Mouse (Mus musculus) kidney, embryonic 15.5 days (tissue): ENCODE data around the gene Pcdh18. TPM values are rescaled to one million over a fixed set of nuclear protein-coding genes. Genes with fewer than 3 reads are reported as not detected.

Experiments
- ATAC-seq: fragments of 200-750 bp; cut with Nextera tagmentation; replicated peaks from 2 replicates; pipeline ENCODE4 v1.8.0; 2017; ENCODE audit warnings: moderate TSS enrichment; ENCODE audit not compliant: low FRiP score
- H3K27ac ChIP-seq: fragments of 300-500 bp; sonication (generic); 2 replicates; pipeline ENCODE4 v1.5.1; 2015; ENCODE audit warnings: mild to moderate bottlenecking, inconsistent platforms
- H3K27me3 ChIP-seq: fragments of 300-500 bp; sonication (generic); 2 replicates; pipeline ENCODE4 v1.6.1; 2015; ENCODE audit warnings: inconsistent platforms
- H3K36me3 ChIP-seq: fragments of 300-500 bp; sonication (generic); 2 replicates; pipeline ENCODE4 v1.6.1; 2015; ENCODE audit warnings: inconsistent platforms
- H3K4me1 ChIP-seq: fragments of 300-500 bp; sonication (generic); 2 replicates; pipeline ENCODE4 v1.6.1; 2015; ENCODE audit warnings: inconsistent platforms
- H3K4me2 ChIP-seq: fragments of 300-500 bp; sonication (generic); 2 replicates; pipeline ENCODE4 v1.6.1; 2015; ENCODE audit warnings: moderate library complexity, mild to moderate bottlenecking, inconsistent platforms
- H3K4me3 ChIP-seq: fragments of 300-500 bp; sonication (generic); replicated peaks from 2 replicates; pipeline ENCODE4 v1.5.1; 2015; ENCODE audit warnings: mild to moderate bottlenecking, inconsistent platforms
- H3K9ac ChIP-seq: fragments of 300-500 bp; sonication (generic); 2 replicates; pipeline ENCODE4 v1.6.1; 2015; ENCODE audit warnings: mild to moderate bottlenecking, inconsistent platforms
- H3K9me3 ChIP-seq: fragments of 300-500 bp; sonication (generic); replicated peaks from 2 replicates; pipeline ENCODE4 v1.6.1; 2016; ENCODE audit warnings: inconsistent platforms
- WGBS: fragments of 180-500 bp; shearing (Covaris S2); methylation state at CpG from one replicate; pipeline ENCODE4 v1.1.7; 2015; ENCODE audit warnings: mixed read lengths; 5-methylcytosine and 5-hydroxymethylcytosine counted together
- polyA plus RNA-seq: library from polyadenylated mRNA; unstranded; fragments of >200 nt; fragmentation: Nextera tagmentation; extraction: Ambion mirVana; gene quantifications from 2 replicates; pipeline ENCODE4 v1.2.1, GENCODE M21; 2015

Gene Pcdh18
- 46.9 and 48.0 TPM in 2 replicates for polyA plus RNA-seq

DNA sequence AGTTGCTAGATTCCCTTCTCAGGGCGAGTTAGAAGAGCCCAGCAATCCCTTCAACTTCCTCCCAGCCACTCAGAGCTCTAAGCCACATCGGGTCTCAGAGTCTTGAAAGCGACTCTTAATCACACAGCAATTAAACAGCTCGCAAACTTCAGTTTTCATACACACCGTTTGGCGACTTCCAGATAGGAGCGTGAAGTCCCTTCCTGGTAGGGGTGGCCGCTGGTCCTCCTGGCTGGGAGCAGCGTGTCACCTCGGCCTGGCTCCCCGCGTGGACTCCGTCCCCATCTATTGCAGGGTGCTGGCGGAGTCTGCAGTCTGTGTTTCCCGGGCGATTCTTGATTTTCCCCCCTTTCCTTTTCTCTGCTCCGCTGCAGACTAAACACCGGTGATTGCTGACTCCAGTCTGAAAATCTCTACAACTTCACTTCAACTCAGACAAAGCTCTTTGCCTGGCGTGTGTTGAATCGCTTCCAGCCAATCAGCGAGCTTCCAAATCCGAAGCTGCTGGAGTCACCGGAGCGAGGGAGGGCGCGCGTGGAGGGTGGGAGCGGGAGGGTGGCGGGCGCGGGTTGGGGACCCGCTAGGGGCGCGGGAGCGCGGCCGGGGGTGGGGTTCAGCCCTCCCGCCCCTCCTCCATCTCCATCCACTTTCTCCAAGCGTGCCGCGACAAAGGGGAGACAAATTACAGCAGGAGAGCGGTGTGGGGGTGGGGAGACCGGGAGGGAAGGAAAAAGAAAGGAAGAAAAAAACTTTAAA lies at the start of gene Pcdh18:
Gene Pcdh18 (minus strand): TSS at position 456 of the 756 bp plus-strand sequence.
- peak; percentile 96 for ATAC-seq
- peak within 1 kb of the TSS; percentile 65 for H3K4me3 ChIP-seq
- 1% methylated on average over 43 of the region's 43 CpGs for WGBS

DNA sequence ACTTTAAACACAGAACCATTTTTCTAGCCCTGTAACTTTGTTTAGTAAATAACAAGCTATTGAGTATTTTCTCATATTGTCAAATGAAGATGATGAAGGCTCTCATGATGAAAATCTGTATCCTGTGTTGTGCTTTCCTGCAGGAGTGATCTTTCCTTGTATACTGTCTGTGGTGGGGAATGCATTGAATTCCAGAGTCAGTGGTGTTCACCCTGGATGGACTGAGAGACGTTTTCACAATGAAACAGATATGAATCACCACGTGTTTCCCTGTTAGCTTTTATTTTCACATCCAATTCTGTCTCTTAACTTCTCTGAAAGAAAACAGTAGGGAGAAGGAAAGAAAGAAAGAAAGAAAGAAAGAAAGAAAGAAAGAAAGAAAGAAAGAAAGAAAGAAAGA lies 49.7 kb upstream of the Pcdh18 start:
- Histone ChIP-seq H3K27ac (no peak overlapping the region), H3K36me3 (no peaks in the 10 kb centered on the region), H3K4me1 (peaks cover 7% of the 10 kb centered on the region), H3K4me2 (no peak overlapping the region), H3K4me3 (no peak overlapping the region), H3K27me3 (no peaks in the 10 kb centered on the region), H3K9me3 (no peaks in the 10 kb centered on the region), H3K9ac (no peak overlapping the region)
- no peak for ATAC-seq
- WGBS: 50% methylated on average over 2 of the region's 2 CpGs

More for the DNA sequence above, at the start of gene Pcdh18:
- H3K9ac ChIP-seq: peak within 1 kb of the TSS; percentile 69
- H3K27me3 ChIP-seq: no peaks in the 10 kb centered on the region
- H3K4me1 ChIP-seq: peaks cover 14% of the 10 kb centered on the region; the same call in 1 of the 2 replicates
- peaks cover 28% of the 10 kb centered on the region for H3K36me3 ChIP-seq
- H3K9me3 ChIP-seq: no peaks in the 10 kb centered on the region
- peak within 1 kb of the TSS; percentile 95 for H3K27ac ChIP-seq
- peak within 1 kb of the TSS; percentile 74 for H3K4me2 ChIP-seq

DNA sequence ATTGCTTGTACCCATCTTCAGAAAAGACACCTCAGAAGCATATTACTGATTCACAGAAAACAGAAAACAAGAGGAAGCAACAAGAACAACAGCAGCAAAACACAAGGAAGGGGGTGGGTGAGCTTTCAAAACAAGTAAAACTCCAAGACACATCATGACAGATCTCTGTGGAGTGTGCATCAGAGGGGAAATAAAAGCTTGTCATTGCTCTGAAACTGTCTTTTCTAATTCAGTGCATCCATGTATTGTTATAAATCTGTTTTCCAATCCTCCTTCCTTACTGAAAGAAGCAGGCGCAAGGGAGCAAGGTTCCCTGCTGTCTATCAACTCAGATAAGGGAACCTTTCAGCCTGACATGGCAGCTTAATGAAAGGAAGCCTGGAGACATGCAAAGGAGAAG lies 48.4 kb upstream of the Pcdh18 start:
- Histone ChIP-seq H3K9me3 (no peaks in the 10 kb centered on the region), H3K27me3 (no peaks in the 10 kb centered on the region), H3K4me2 (no peak overlapping the region), H3K9ac (no peak overlapping the region), H3K4me3 (no peak overlapping the region), H3K4me1 (peaks cover 7% of the 10 kb centered on the region), H3K27ac (no peak overlapping the region), H3K36me3 (no peaks in the 10 kb centered on the region)
- ATAC-seq: no peak
- 96% methylated on average over 1 of the region's 1 CpGs for WGBS

DNA sequence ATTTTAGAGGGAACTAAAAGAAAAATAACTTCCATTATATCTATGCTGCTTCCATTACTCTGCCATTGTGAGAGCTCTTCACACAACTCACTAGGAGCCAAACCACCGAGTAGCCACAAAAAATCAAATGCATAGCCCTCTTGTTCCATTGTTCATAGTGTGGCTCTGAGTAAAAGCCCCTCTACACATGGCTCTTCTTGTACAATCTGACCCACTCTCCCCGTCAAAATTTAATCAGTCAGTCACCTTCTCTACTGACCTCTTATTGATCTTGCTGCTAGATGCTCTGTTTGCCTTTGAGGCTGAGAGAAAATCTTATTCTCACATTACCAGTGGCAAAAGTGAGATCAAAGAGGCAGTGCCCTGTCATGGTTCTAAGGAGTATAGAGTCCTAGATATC lies 31.2 kb upstream of the Pcdh18 start:
- H3K9me3 ChIP-seq: no peaks in the 10 kb centered on the region
- no peak overlapping the region for H3K27ac ChIP-seq
- H3K4me2 ChIP-seq: no peak overlapping the region
- no peak overlapping the region for H3K9ac ChIP-seq
- 69% methylated on average over 2 of the region's 2 CpGs for WGBS
- no peaks in the 10 kb centered on the region for H3K27me3 ChIP-seq
- no peak overlapping the region for H3K4me3 ChIP-seq
- no peak for ATAC-seq
- H3K4me1 ChIP-seq: no peaks in the 10 kb centered on the region
- no peaks in the 10 kb centered on the region for H3K36me3 ChIP-seq

GRCm38 (mm10) chr3:49787719-49788118 lies 30.6 kb upstream of the Pcdh18 start:
- no peak for ATAC-seq
- H3K9me3 ChIP-seq: no peaks in the 10 kb centered on the region
- no peak overlapping the region for H3K4me3 ChIP-seq
- H3K9ac ChIP-seq: no peak overlapping the region
- WGBS: 84% methylated on average over 4 of the region's 4 CpGs
- H3K4me2 ChIP-seq: no peak overlapping the region
- no peaks in the 10 kb centered on the region for H3K27me3 ChIP-seq
- no peaks in the 10 kb centered on the region for H3K4me1 ChIP-seq
- no peak overlapping the region for H3K27ac ChIP-seq
- no peaks in the 10 kb centered on the region for H3K36me3 ChIP-seq

GRCm38 (mm10) chr3:49768992-49769738 lies 12.0 kb upstream of the Pcdh18 start:
- Histone ChIP-seq H3K4me2 (no peak overlapping the region), H3K9me3 (no peaks in the 10 kb centered on the region), H3K27me3 (no peaks in the 10 kb centered on the region), H3K4me1 (no peaks in the 10 kb centered on the region), H3K27ac (no peak overlapping the region), H3K9ac (no peak overlapping the region), H3K36me3 (no peaks in the 10 kb centered on the region), H3K4me3 (no peak overlapping the region)
- no peak for ATAC-seq
- WGBS: 41% methylated on average over 3 of the region's 3 CpGs

GRCm38 (mm10) chr3:49762711-49763110 lies 5.6 kb upstream of the Pcdh18 start:
- Histone ChIP-seq H3K36me3 (no peaks in the 10 kb centered on the region), H3K9me3 (no peaks in the 10 kb centered on the region), H3K9ac (no peak overlapping the region), H3K4me3 (no peak overlapping the region), H3K27me3 (no peaks in the 10 kb centered on the region), H3K4me2 (no peak overlapping the region), H3K4me1 (no peaks in the 10 kb centered on the region), H3K27ac (no peak overlapping the region)
- ATAC-seq: no peak
- WGBS: 85% methylated on average over 5 of the region's 5 CpGs

DNA sequence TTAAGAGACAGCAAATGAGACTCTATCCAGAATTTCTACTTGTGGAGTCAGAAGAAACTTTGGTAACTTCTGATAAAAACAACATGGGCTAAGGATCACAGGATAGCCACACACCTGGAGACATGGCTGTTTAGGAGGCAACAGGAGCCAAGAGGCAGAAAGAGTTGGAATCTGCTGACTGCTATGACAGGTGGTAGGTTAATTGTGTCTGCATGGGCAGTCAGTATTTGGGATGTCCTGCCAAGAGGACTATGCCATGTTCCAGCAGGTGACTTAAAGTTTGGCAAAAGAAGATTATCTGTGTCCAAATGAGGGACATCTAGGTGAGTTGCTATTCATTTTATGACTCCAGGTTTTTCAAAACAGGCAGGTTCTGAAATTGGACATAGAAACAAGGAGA lies 4.8 kb upstream of the Pcdh18 start:
- H3K27ac ChIP-seq: no peak overlapping the region
- ATAC-seq: no peak
- H3K4me2 ChIP-seq: no peak overlapping the region
- H3K4me1 ChIP-seq: no peaks in the 10 kb centered on the region
- H3K9me3 ChIP-seq: no peaks in the 10 kb centered on the region
- H3K36me3 ChIP-seq: no peaks in the 10 kb centered on the region
- H3K9ac ChIP-seq: no peak overlapping the region
- H3K27me3 ChIP-seq: no peaks in the 10 kb centered on the region
- H3K4me3 ChIP-seq: no peak overlapping the region

DNA sequence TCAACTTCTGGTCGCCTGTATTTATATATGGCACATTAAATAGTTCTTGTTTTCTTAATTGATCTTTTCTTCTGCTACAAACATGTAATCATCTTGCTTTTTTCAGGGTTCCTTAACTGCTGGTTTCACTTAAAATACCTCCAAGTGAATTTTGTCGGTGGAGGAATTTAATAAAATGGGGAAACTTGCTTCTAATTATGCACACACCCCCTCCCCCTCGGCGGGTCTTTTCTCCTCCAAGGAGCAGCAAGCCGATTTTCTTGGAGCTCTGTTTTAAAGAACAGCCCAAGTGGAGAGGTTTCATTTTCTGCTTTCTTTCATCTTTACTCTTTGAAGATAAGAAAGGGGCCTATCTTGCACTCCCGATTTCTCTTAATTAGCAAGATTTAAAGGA lies 498 bp upstream of the Pcdh18 start:
- H3K27ac ChIP-seq: peak overlapping the region; percentile 95
- ATAC-seq: no peak; the same call in 1 of the 2 replicates
- H3K4me3 ChIP-seq: peak overlapping the region; percentile 65

DNA sequence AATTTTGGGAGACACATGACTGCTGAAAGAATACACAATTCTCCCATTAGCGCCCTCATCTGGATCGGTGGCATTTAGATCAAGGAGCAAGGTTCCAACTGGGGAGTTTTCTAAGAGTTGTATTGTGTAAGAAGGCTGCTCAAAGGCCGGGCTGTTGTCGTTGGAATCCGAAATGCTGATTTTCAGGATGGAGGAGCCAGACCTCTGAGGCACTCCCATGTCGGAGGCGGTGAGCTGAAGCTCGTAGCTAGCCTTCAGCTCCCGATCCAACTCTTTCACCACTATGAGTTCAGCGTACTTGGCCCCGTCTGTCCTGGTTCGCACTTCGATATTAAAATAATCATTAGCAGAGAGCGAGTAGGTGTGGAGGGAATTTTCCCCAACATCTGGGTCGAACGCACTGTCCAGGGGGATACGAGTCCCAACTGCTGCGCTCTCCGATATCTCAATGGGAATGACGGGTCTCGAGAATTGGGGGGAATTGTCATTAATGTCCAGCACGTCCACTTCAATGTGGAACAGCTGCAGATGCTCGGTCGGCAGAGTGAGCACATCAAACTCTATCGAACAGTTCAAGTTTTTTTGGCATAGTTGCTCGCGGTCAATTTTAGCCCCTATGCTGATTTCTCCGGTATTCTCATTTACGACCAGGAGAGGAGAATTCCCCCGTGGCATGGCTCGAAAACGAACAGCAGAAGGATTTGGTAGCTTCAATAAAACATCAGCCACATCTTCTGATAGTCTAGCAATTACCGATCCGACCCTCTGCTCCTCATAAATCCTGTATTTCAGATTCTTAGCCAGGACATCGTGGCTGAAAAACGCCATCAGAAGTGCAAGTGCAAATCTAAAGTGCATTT lies 909 bp downstream of the Pcdh18 start:
- Histone ChIP-seq H3K4me2 (peak overlapping the region; percentile 74), H3K36me3 (peaks cover 36% of the 10 kb centered on the region), H3K27ac (peak overlapping the region; percentile 95), H3K27me3 (no peaks in the 10 kb centered on the region), H3K4me1 (peaks cover 14% of the 10 kb centered on the region; the same call in 1 of the 2 replicates), H3K9me3 (no peaks in the 10 kb centered on the region), H3K9ac (peak overlapping the region; percentile 69), H3K4me3 (peak overlapping the region; percentile 65)
- under 1% methylated on average over 36 of the region's 36 CpGs for WGBS
- 0 out of 2 replicates have a peak, but pooled peaks have one; percentile 4 for ATAC-seq

More for the DNA sequence above, 498 bp upstream of the Pcdh18 start:
- H3K36me3 ChIP-seq: peaks cover 23% of the 10 kb centered on the region
- peaks cover 12% of the 10 kb centered on the region; the same call in 1 of the 2 replicates for H3K4me1 ChIP-seq
- H3K27me3 ChIP-seq: no peaks in the 10 kb centered on the region
- H3K4me2 ChIP-seq: peak overlapping the region; percentile 74
- peak overlapping the region; percentile 69; the same call in 1 of the 2 replicates for H3K9ac ChIP-seq
- 0% methylated on average over 6 of the region's 6 CpGs for WGBS
- H3K9me3 ChIP-seq: no peaks in the 10 kb centered on the region

DNA sequence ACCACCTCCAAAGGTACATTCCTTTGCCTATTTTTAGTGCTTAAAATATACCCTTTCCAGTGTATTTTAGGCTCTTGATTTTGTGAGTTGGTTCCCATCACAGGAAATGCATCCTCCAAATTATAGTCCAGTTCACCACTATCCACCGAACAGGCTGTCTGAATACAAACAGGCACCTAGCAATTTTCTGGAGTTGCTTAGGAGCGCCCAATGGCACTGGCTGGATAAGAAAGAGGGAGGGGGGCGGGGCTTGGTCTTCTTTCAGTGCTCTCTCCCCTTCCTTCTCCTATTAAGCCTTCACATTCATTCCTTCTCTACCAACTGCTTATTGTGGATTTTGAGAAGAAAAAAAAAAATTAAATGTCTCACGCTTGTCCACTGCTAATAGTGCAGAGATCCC lies 4.4 kb downstream of the Pcdh18 start:
- H3K4me3 ChIP-seq: peak overlapping the region; percentile 65
- no peaks in the 10 kb centered on the region for H3K27me3 ChIP-seq
- no peak overlapping the region for H3K9ac ChIP-seq
- H3K9me3 ChIP-seq: no peaks in the 10 kb centered on the region
- WGBS: 87% methylated on average over 4 of the region's 4 CpGs
- H3K4me1 ChIP-seq: peaks cover 14% of the 10 kb centered on the region; the same call in 1 of the 2 replicates
- ATAC-seq: no peak
- peak overlapping the region; percentile 74 for H3K4me2 ChIP-seq
- H3K27ac ChIP-seq: no peak overlapping the region
- H3K36me3 ChIP-seq: peaks cover 64% of the 10 kb centered on the region
